Mouse (Mus musculus): ENCODE data around the gene Cmtm2b. TPM values are rescaled to one million over a fixed set of nuclear protein-coding genes. Genes with fewer than 3 reads are reported as not detected.
A peak's percentile ranks its signal among the peaks of the same experiment; 100 is the strongest.
"Not testable (repeated sequence)": the region's sequence is repeated elsewhere in the genome, so short reads cannot be mapped to it uniquely, and the experiment has no call there.

Cmtm2b gene
- 0.18 TPM in 1 of 2 replicates, not detected in the other for polyA plus RNA-seq (2012; rRNA removed)

DNA sequence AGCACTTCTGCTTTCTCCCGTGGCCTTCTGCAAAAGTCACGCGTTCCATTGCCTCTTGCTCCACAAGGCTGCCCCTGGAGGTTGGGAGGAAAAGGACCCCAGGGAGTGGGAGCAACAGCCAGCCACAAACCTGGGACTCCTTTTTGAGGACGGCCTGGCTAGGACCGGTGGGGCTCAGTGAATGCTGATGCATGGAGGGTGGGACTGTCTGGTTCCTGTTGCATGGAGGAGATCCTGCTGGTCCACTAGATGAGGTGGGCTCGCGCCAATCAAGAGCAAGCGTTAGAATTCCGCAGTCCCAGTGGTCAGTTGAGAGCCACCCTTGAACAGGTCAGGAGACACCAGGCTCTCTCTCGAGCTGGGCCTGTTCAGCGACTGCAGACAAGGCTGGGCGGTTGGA lies at the start of gene Cmtm2b:
TSS of gene Cmtm2b (plus strand) at position 301 of the 400 bp plus-strand sequence.
- H3K36me3 ChIP-seq (ENCODE audit: control insufficient read depth, insufficient read depth, low read length); H3K27ac ChIP-seq (ENCODE audit: insufficient read depth, low read depth, low read length); H3K4me1 ChIP-seq (ENCODE audit: control insufficient read depth, insufficient read depth, low read length); H3K27me3 ChIP-seq (replicated peaks; ENCODE audit: control insufficient read depth, insufficient read depth, low read length); H3K4me3 ChIP-seq (ENCODE audit: insufficient read depth, low read depth, low read length); DNase-seq: not testable (repeated sequence)
- 88% methylated on average over 12 of the region's 12 CpGs for whole genome bisulfite sequencing

DNA sequence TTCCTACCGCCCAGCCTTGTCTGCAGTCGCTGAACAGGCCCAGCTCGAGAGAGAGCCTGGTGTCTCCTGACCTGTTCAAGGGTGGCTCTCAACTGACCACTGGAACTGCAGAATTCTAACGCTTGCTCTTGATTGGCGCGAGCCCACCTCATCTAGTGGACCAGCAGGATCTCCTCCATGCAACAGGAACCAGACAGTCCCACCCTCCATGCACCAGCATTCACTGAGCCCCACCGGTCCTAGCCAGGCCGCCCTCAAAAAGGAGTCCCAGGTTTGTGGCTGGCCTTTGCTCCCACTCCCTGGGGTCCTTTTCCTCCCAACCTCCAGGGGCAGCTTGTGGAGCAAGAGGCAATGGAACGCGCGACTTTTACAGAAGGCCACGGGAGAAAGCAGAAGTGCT lies 28.9 kb upstream of the Cmtm2b start, which contains the start of gene Cmtm2a:
TSS of gene Cmtm2a (minus strand) at position 101 of the 400 bp plus-strand sequence.
- WGBS, result 91% methylated on average over 12 of the region's 12 CpGs
- H3K27ac ChIP-seq (ENCODE audit: insufficient read depth, low read depth, low read length); H3K4me3 ChIP-seq (ENCODE audit: insufficient read depth, low read depth, low read length); H3K4me1 ChIP-seq (ENCODE audit: control insufficient read depth, insufficient read depth, low read length); H3K27me3 ChIP-seq (replicated peaks; ENCODE audit: control insufficient read depth, insufficient read depth, low read length); DNase-seq; H3K36me3 ChIP-seq (ENCODE audit: control insufficient read depth, insufficient read depth, low read length): not testable (repeated sequence)

DNA sequence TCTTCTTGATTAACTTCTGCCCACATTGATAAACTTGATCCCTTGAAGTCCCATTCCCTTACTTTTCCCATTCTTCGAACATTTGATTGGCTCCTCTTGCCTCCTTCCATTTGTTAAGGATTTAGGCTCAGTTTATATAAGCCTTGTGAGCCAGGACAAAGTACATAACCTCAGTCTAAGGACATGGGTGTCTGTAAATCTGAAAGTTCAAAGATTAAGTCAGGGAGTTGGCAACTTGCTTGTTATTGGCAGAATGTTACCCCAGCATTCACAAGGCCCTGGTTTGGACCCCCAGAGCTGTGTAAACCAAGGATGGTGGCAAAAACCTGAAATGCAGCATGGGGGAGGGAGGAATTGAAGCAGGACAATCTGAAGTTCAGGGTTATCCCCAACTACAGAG lies 27.6 kb upstream of the Cmtm2b start:
- TF ChIP-seq POLR2A (IDR thresholded peaks at IDR 0.05; ENCODE audit: low read depth, low read length) (no peak), CTCF (conservative IDR thresholded peaks at IDR 0.05; ENCODE audit: insufficient read depth, insufficient read length, low read depth, low read length) (no peak)
- DNase-seq, result peak; percentile 69
- no peaks in the 10 kb centered on the region for H3K36me3 ChIP-seq (ENCODE audit: control insufficient read depth, insufficient read depth, low read length)

DNA sequence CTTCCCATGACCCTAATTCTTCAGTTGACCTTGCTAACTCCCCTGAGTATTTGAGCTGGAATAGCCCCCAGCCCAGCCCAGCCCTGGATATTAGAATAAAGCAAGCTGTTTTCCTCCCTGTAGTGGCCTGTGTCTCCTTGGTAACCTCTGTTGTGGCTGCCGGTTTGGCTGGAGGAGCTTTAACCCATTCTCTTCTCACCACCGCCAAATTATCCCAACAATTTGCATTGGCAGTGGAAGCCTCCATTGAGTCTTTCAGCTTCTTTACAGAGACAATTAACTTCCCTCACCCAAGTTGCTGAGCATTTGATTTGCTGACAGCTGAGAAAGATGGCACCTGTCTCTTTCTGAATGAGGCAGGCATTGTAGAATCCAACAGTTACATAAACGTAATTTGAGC lies 20.5 kb upstream of the Cmtm2b start:
- not testable (repeated sequence) for H3K36me3 ChIP-seq (ENCODE audit: control insufficient read depth, insufficient read depth, low read length); H3K4me1 ChIP-seq (ENCODE audit: control insufficient read depth, insufficient read depth, low read length); H3K27ac ChIP-seq (ENCODE audit: insufficient read depth, low read depth, low read length); DNase-seq; H3K27me3 ChIP-seq (replicated peaks; ENCODE audit: control insufficient read depth, insufficient read depth, low read length); H3K4me3 ChIP-seq (ENCODE audit: insufficient read depth, low read depth, low read length)
- 34% methylated on average over 3 of the region's 3 CpGs for WGBS

More for the DNA sequence above, 27.6 kb upstream of the Cmtm2b start:
- WGBS, result 78% methylated on average over 1 of the region's 1 CpGs
- no peak overlapping the region for H3K4me3 ChIP-seq (ENCODE audit: insufficient read depth, low read depth, low read length)
- no peaks in the 10 kb centered on the region for H3K27me3 ChIP-seq (replicated peaks; ENCODE audit: control insufficient read depth, insufficient read depth, low read length)
- H3K27ac ChIP-seq (ENCODE audit: insufficient read depth, low read depth, low read length), result no peak overlapping the region
- H3K4me1 ChIP-seq (ENCODE audit: control insufficient read depth, insufficient read depth, low read length), result peaks cover 6% of the 10 kb centered on the region; the same call in 1 of the 2 replicates

DNA sequence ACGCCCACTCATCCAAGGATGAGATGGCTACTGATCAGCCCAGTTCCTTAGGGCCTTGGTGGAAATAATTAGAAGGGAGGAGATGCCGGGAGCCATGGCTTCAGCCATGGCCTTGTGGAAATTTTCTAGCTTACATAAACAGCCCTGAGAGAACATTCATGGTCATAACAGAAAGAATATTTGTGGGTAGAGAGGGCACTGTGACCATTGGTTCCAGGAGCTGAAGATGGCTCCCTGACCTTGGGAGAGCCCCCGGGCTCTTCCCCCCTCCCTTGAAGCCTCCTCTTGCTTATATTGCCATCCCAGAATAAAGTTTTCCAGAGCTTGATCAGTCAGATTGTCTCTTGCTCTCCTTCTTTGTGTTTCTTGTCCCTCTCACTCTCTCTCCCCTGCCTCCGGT lies 19.5 kb upstream of the Cmtm2b start:
- not testable (repeated sequence) for H3K27me3 ChIP-seq (replicated peaks; ENCODE audit: control insufficient read depth, insufficient read depth, low read length); DNase-seq; H3K4me3 ChIP-seq (ENCODE audit: insufficient read depth, low read depth, low read length); H3K4me1 ChIP-seq (ENCODE audit: control insufficient read depth, insufficient read depth, low read length); H3K36me3 ChIP-seq (ENCODE audit: control insufficient read depth, insufficient read depth, low read length); H3K27ac ChIP-seq (ENCODE audit: insufficient read depth, low read depth, low read length)
- 89% methylated on average over 4 of the region's 4 CpGs for WGBS

DNA sequence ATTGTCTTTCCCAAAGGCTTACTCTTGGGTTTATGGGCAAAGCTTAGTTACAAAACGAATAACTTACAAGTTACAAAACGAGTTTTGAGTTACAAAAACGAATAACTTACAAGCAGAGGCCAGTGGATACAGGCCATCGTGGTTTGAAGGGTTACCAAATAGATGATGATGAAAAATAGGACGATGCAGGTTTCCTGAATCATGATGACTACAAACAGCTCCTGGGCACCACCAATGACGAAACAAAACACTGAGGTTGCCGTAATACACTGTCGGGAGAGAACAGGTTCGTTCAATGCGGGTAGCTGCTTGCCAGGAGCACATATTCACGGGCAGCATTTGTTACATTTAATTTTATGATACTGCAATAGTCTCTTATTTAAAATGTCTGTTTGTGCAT lies 17.1 kb upstream of the Cmtm2b start:
- WGBS, result 86% methylated on average over 11 of the region's 11 CpGs

DNA sequence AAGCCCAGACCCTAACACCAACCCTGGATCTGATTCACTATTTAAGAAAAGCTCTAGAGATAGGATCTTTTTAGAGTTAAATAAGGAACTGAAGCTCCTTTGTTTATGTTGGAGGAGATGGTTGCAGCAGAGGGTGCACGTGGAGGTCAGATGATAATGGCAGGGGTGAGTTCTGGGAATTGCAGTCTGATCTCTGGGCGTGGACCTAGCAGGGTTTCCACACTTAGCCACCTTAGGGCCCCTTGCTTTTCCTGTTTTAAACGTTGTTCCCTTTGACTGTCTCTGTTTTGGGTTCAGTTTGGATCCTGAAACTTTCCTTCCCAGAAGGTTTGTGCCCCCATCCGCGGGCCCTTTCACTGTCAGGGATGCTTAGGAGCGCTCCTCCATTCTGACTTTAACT lies 13.7 kb upstream of the Cmtm2b start:
- 48% methylated on average over 6 of the region's 6 CpGs for WGBS
- H3K4me1 ChIP-seq (ENCODE audit: control insufficient read depth, insufficient read depth, low read length); H3K36me3 ChIP-seq (ENCODE audit: control insufficient read depth, insufficient read depth, low read length); H3K27ac ChIP-seq (ENCODE audit: insufficient read depth, low read depth, low read length); DNase-seq; H3K4me3 ChIP-seq (ENCODE audit: insufficient read depth, low read depth, low read length); H3K27me3 ChIP-seq (replicated peaks; ENCODE audit: control insufficient read depth, insufficient read depth, low read length): not testable (repeated sequence)

More for the DNA sequence above, 17.1 kb upstream of the Cmtm2b start:
- Histone ChIP-seq H3K4me3 (ENCODE audit: insufficient read depth, low read depth, low read length) (no peak overlapping the region), H3K27ac (ENCODE audit: insufficient read depth, low read depth, low read length) (no peak overlapping the region), H3K27me3 (replicated peaks; ENCODE audit: control insufficient read depth, insufficient read depth, low read length) (no peaks in the 10 kb centered on the region), H3K4me1 (ENCODE audit: control insufficient read depth, insufficient read depth, low read length) (no peaks in the 10 kb centered on the region), H3K36me3 (ENCODE audit: control insufficient read depth, insufficient read depth, low read length) (no peaks in the 10 kb centered on the region)
- TF ChIP-seq CTCF (conservative IDR thresholded peaks at IDR 0.05; ENCODE audit: insufficient read depth, insufficient read length, low read depth, low read length), result no peak
- no peak for TF ChIP-seq POLR2A (IDR thresholded peaks at IDR 0.05; ENCODE audit: low read depth, low read length)
- no peak for DNase-seq

DNA sequence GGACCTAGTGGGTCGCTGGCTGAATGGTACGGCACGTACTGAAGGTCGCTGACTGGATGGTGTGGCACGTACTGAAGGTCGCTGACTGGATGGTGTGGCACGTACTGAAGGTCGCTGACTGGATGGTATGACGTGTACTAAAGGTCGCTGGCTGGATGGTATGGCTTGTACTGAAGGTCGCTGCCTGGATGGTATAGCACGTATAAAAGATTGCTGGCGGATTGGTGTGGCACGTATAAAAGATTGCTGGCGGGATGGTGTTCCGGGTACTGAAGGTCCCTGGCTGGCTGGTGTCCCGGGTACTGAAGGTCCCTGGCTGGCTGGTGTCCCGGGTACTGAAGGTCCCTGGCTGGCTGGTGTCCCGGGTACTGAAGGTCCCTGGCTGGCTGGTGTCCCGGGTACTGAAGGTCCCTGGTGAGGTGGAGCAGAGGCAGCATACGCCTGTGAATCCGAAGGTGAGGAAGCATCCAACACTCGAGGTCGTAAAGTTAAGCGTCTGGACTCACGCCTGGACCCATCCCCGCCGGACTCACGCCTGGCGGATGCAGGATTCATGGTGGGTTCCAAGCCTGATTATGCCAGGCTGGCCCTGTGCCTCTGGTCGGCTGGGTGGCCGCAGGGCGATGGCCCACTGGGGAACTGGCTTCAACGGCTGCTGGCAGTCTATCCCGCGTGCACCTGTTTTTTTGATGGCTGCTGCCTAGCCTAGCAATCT lies 12.4 kb upstream of the Cmtm2b start, which contains the start of the genes Gm45711 and Cmtm1:
TSS of gene Gm45711 (minus strand) at position 641 of the 715 bp plus-strand sequence.
TSS of gene Cmtm1 (minus strand) at position 705 of the 715 bp plus-strand sequence.
- 81% methylated on average over 36 of the region's 36 CpGs for WGBS
- H3K27me3 ChIP-seq (replicated peaks; ENCODE audit: control insufficient read depth, insufficient read depth, low read length); H3K4me3 ChIP-seq (ENCODE audit: insufficient read depth, low read depth, low read length); H3K27ac ChIP-seq (ENCODE audit: insufficient read depth, low read depth, low read length); H3K4me1 ChIP-seq (ENCODE audit: control insufficient read depth, insufficient read depth, low read length); H3K36me3 ChIP-seq (ENCODE audit: control insufficient read depth, insufficient read depth, low read length): not testable (repeated sequence)
- DNase-seq, result peak; percentile 16

DNA sequence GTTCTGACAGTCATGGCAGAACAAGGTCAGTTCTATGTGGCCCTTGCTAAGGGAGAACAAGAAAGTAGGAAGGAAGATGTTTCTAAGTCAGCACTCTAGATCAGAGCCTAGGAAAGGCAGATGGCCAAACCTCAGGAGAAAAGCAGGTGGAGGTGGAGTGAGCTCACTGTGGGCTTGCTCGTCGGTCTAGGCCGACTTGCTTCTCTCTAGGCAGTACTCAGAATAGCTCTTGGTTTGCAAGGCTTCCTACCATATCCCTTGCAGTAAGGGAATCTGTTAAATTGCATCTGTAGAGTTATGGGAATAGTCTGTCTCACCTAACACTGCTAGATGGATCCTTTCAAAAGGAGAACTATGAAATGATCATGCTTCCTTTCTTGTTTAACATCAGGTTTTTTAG lies 10.0 kb upstream of the Cmtm2b start:
- not testable (repeated sequence) for H3K4me3 ChIP-seq (ENCODE audit: insufficient read depth, low read depth, low read length); H3K36me3 ChIP-seq (ENCODE audit: control insufficient read depth, insufficient read depth, low read length); H3K27ac ChIP-seq (ENCODE audit: insufficient read depth, low read depth, low read length); DNase-seq; H3K27me3 ChIP-seq (replicated peaks; ENCODE audit: control insufficient read depth, insufficient read depth, low read length); H3K4me1 ChIP-seq (ENCODE audit: control insufficient read depth, insufficient read depth, low read length)
- WGBS, result 74% methylated on average over 3 of the region's 3 CpGs

Data from kidney, adult 2 months (tissue).